In the genomic region with DNA sequence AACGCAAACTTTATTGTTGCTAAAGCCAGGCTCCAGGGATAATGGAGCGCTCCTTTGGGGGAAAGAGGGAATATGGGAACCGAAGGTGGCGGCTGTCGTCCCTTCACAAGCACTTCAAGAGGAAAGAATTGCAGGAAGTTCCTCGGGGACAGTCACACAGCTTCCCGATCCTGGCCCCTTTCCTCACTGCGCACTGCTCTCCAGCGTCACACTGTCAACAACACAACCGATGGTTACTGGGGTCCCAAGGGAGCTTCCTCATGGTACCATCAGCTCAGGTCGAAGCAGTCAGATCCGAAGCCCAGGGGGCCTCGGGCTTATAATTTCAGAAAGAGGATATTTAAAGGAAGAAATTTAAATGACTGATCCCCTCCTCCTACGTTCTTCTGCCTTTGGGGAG, we compare ENCODE assay signal across 26 mouse cellular contexts. TPM values are rescaled to one million over a fixed set of nuclear protein-coding genes. Genes with fewer than 3 reads are reported as not detected.
DNase-seq lines count a peak whose midpoint lies in the region; ATAC-seq and TF ChIP-seq lines count a peak whose summit lies in the region.
"Had no signal": no experiment of that assay in that cellular context is flagged by ENCODE, and none has a peak within 500 bp of the region (broad histone marks: within the 10 kb centered on the region; RNA-seq: fewer than 3 reads in every experiment).

No protein-coding gene starts in this region.

- WGBS in embryonic facial prominence, embryonic 14.5 days: 18% methylated on average over 14 of the region's 14 CpGs
- 24% methylated on average over 14 of the region's 14 CpGs for WGBS in embryonic facial prominence, embryonic 10.5 days
- WGBS in hindbrain, postnatal 0 days: 22% methylated on average over 14 of the region's 14 CpGs
- 22% methylated on average over 14 of the region's 14 CpGs for WGBS in hindbrain, embryonic 14.5 days
- WGBS in midbrain, embryonic 14.5 days: 25% methylated on average over 14 of the region's 14 CpGs
- WGBS in midbrain, postnatal 0 days: 22% methylated on average over 14 of the region's 14 CpGs

- H3K27ac ChIP-seq in embryonic facial prominence, embryonic 14.5 days (replicated peaks; ENCODE audit: low read depth, low read length): no peak overlapping the region
- H3K27ac ChIP-seq in embryonic facial prominence, embryonic 10.5 days (replicated peaks): no peak overlapping the region
- no peak overlapping the region for H3K27ac ChIP-seq in hindbrain, postnatal 0 days
- no peak overlapping the region for H3K27ac ChIP-seq in hindbrain, embryonic 14.5 days
- H3K27ac ChIP-seq in midbrain, embryonic 14.5 days (replicated peaks; ENCODE audit: low read depth, low read length): no peak overlapping the region
- no peak overlapping the region for H3K27ac ChIP-seq in midbrain, postnatal 0 days (ENCODE audit: low read depth, low read length)
- H3K27ac ChIP-seq: embryonic facial prominence, embryonic 15.5 days; forebrain, embryonic 10.5 days; heart, adult 2 months; heart, embryonic 15.5 days; hindbrain, embryonic 10.5 days had no signal

- no peak overlapping the region for H3K4me3 ChIP-seq in embryonic facial prominence, embryonic 14.5 days (ENCODE audit: low read depth, low read length)
- no peak overlapping the region for H3K4me3 ChIP-seq in embryonic facial prominence, embryonic 10.5 days
- no peak overlapping the region for H3K4me3 ChIP-seq in hindbrain, postnatal 0 days (ENCODE audit: low read length)
- H3K4me3 ChIP-seq in hindbrain, embryonic 14.5 days (replicated peaks; ENCODE audit: low read length): no peak overlapping the region
- no peak overlapping the region for H3K4me3 ChIP-seq in midbrain, embryonic 14.5 days (replicated peaks; ENCODE audit: low read depth, low read length)
- H3K4me3 ChIP-seq in midbrain, postnatal 0 days (ENCODE audit: low read depth, low read length): no peak overlapping the region
- H3K4me3 ChIP-seq: embryonic facial prominence, embryonic 15.5 days; erythroblast, embryonic 14.5 days; forebrain, embryonic 10.5 days; heart, adult 2 months; heart, embryonic 15.5 days; hindbrain, embryonic 10.5 days had no signal

- no peak for TF ChIP-seq CTCF in hindbrain, postnatal 0 days (IDR thresholded peaks at IDR 0.05; ENCODE audit: low read depth)
- TF ChIP-seq CTCF in midbrain, postnatal 0 days (IDR thresholded peaks at IDR 0.05): no peak

- no peak overlapping the region for H3K4me2 ChIP-seq in embryonic facial prominence, embryonic 14.5 days (ENCODE audit: low read depth, low read length)
- 0 out of 2 replicates have a peak overlapping the region, but pooled peaks have one; percentile 18 for H3K4me2 ChIP-seq in hindbrain, postnatal 0 days (ENCODE audit: low read depth, low read length)
- no peak overlapping the region for H3K4me2 ChIP-seq in hindbrain, embryonic 14.5 days (replicated peaks)
- no peak overlapping the region for H3K4me2 ChIP-seq in midbrain, embryonic 14.5 days (ENCODE audit: low read length)
- no peak overlapping the region for H3K4me2 ChIP-seq in midbrain, postnatal 0 days (ENCODE audit: low read depth, low read length, poor library complexity, severe bottlenecking)
- H3K4me2 ChIP-seq: embryonic facial prominence, embryonic 15.5 days; heart, embryonic 11.5 days; heart, embryonic 15.5 days had no signal

- H3K36me3 ChIP-seq in embryonic facial prominence, embryonic 14.5 days (ENCODE audit: control insufficient read depth, insufficient read depth, low read length): no peaks in the 10 kb centered on the region
- H3K36me3 ChIP-seq in embryonic facial prominence, embryonic 10.5 days (replicated peaks): no peaks in the 10 kb centered on the region
- no peaks in the 10 kb centered on the region for H3K36me3 ChIP-seq in hindbrain, postnatal 0 days (ENCODE audit: insufficient read depth, low read length)
- no peaks in the 10 kb centered on the region for H3K36me3 ChIP-seq in hindbrain, embryonic 14.5 days (replicated peaks; ENCODE audit: control insufficient read depth, insufficient read depth)
- H3K36me3 ChIP-seq in midbrain, embryonic 14.5 days (ENCODE audit: control insufficient read depth, insufficient read depth, low read length): no peaks in the 10 kb centered on the region
- no peaks in the 10 kb centered on the region for H3K36me3 ChIP-seq in midbrain, postnatal 0 days (ENCODE audit: insufficient read depth, low read length)
- H3K36me3 ChIP-seq: embryonic facial prominence, embryonic 15.5 days; forebrain, embryonic 10.5 days; heart, embryonic 15.5 days; hindbrain, embryonic 10.5 days had no signal

- DNase-seq in embryonic facial prominence, embryonic 14.5 days (ENCODE audit: low spot score): peak; percentile 34
- no peak for DNase-seq in embryonic facial prominence, embryonic 10.5 days (ENCODE audit: low spot score)
- no peak for DNase-seq in hindbrain, postnatal 0 days (ENCODE audit: low spot score)
- DNase-seq in hindbrain, embryonic 14.5 days (ENCODE audit: low spot score): no peak
- peak; percentile 14 for DNase-seq in midbrain, embryonic 14.5 days
- no peak for DNase-seq in midbrain, postnatal 0 days (ENCODE audit: low spot score)
- no peak for DNase-seq in gastrocnemius, postnatal 36 days
- DNase-seq: adrenal gland, postnatal 10 days; cerebellum, adult 11 months; cerebellum, adult 8-10 months; cerebellum, postnatal 14 days; heart, adult 2 months; heart, postnatal 14 days had no signal

- H3K9ac ChIP-seq in embryonic facial prominence, embryonic 14.5 days (ENCODE audit: low read depth, low read length): no peak overlapping the region
- no peak overlapping the region for H3K9ac ChIP-seq in hindbrain, postnatal 0 days (replicated peaks; ENCODE audit: low read length)
- no peak overlapping the region for H3K9ac ChIP-seq in hindbrain, embryonic 14.5 days
- H3K9ac ChIP-seq in midbrain, embryonic 14.5 days (replicated peaks; ENCODE audit: low read length): no peak overlapping the region
- H3K9ac ChIP-seq in midbrain, postnatal 0 days (replicated peaks; ENCODE audit: low read length, poor library complexity, severe bottlenecking): no peak overlapping the region
- H3K9ac ChIP-seq: embryonic facial prominence, embryonic 15.5 days; heart, embryonic 15.5 days had no signal

- ATAC-seq in embryonic facial prominence, embryonic 14.5 days (ENCODE audit: low read depth): peak; percentile 78
- ATAC-seq in hindbrain, postnatal 0 days: no peak
- ATAC-seq in hindbrain, embryonic 14.5 days (ENCODE audit: low FRiP score): no peak
- no peak for ATAC-seq in midbrain, embryonic 14.5 days (ENCODE audit: low FRiP score, low TSS enrichment)
- ATAC-seq in midbrain, postnatal 0 days (ENCODE audit: low FRiP score): no peak
- ATAC-seq: forebrain, embryonic 14.5 days; inflammation-experienced regulatory T-cells, adult 6 months had no signal

- intact Hi-C loops in gastrocnemius, postnatal 36 days (cut with DNase I): no loop called here

- no peaks in the 10 kb centered on the region for H3K9me3 ChIP-seq in embryonic facial prominence, embryonic 14.5 days (ENCODE audit: control insufficient read depth, low read length)
- no peaks in the 10 kb centered on the region for H3K9me3 ChIP-seq in embryonic facial prominence, embryonic 10.5 days
- no peaks in the 10 kb centered on the region for H3K9me3 ChIP-seq in hindbrain, postnatal 0 days (ENCODE audit: low read length)
- H3K9me3 ChIP-seq in hindbrain, embryonic 14.5 days (ENCODE audit: control insufficient read depth, low read length): no peaks in the 10 kb centered on the region
- H3K9me3 ChIP-seq in midbrain, embryonic 14.5 days (ENCODE audit: control insufficient read depth, low read length): no peaks in the 10 kb centered on the region
- no peaks in the 10 kb centered on the region for H3K9me3 ChIP-seq in midbrain, postnatal 0 days (ENCODE audit: low read length)
- H3K9me3 ChIP-seq: embryonic facial prominence, embryonic 15.5 days; forebrain, embryonic 10.5 days; heart, embryonic 15.5 days; hindbrain, embryonic 10.5 days had no signal

- peaks cover 47% of the 10 kb centered on the region for H3K27me3 ChIP-seq in embryonic facial prominence, embryonic 14.5 days (replicated peaks; ENCODE audit: control insufficient read depth, insufficient read depth, low read length)
- peaks cover 53% of the 10 kb centered on the region for H3K27me3 ChIP-seq in embryonic facial prominence, embryonic 10.5 days (replicated peaks; ENCODE audit: low read depth, poor library complexity, severe bottlenecking)
- peaks cover 11% of the 10 kb centered on the region; the same call in 1 of the 2 replicates for H3K27me3 ChIP-seq in hindbrain, postnatal 0 days (ENCODE audit: insufficient read depth, low read length)
- peaks cover 29% of the 10 kb centered on the region for H3K27me3 ChIP-seq in hindbrain, embryonic 14.5 days (ENCODE audit: control insufficient read depth, insufficient read depth, low read length)
- peaks cover 23% of the 10 kb centered on the region for H3K27me3 ChIP-seq in midbrain, embryonic 14.5 days (ENCODE audit: control insufficient read depth, insufficient read depth, low read length)
- peaks cover 23% of the 10 kb centered on the region for H3K27me3 ChIP-seq in midbrain, postnatal 0 days (ENCODE audit: insufficient read depth, low read length)

- 0 out of 2 replicates have a peak, but pooled peaks cover 6% of the 10 kb centered on the region for H3K4me1 ChIP-seq in embryonic facial prominence, embryonic 14.5 days (ENCODE audit: control insufficient read depth, insufficient read depth, low read length)
- peaks cover 13% of the 10 kb centered on the region for H3K4me1 ChIP-seq in embryonic facial prominence, embryonic 10.5 days
- no peaks in the 10 kb centered on the region for H3K4me1 ChIP-seq in hindbrain, postnatal 0 days (ENCODE audit: insufficient read depth, low read length)
- peaks cover 5% of the 10 kb centered on the region; the same call in 1 of the 2 replicates for H3K4me1 ChIP-seq in hindbrain, embryonic 14.5 days (replicated peaks; ENCODE audit: control insufficient read depth, insufficient read depth, low read length)
- H3K4me1 ChIP-seq in midbrain, embryonic 14.5 days (ENCODE audit: control insufficient read depth, insufficient read depth, low read length): peaks cover 9% of the 10 kb centered on the region
- H3K4me1 ChIP-seq in midbrain, postnatal 0 days (ENCODE audit: insufficient read depth, low read length): no peaks in the 10 kb centered on the region

RNA-seq across cellular contexts. Expression of gene Cartpt, which starts 2.1 kb away (rescaled TPM):
- polyA plus RNA-seq in embryonic facial prominence, embryonic 14.5 days (2014; fragmentation: Nextera tagmentation; extraction: Ambion mirVana): 3.1 and 3.2 TPM in 2 replicates
- 2.6 and 3.6 TPM in 2 replicates for polyA plus RNA-seq in embryonic facial prominence, embryonic 10.5 days (2016; fragmentation: Nextera tagmentation; extraction: Ambion mirVana)
- 18.8 and 29.4 TPM in 2 replicates for total RNA-seq in hindbrain, postnatal 0 days (2014; rRNA removed)
- 43.3 and 45.8 TPM in 2 replicates for polyA plus RNA-seq in hindbrain, postnatal 0 days (2015; fragmentation: Nextera tagmentation; extraction: Ambion mirVana)
- polyA plus RNA-seq in hindbrain, embryonic 14.5 days (2014; fragmentation: Nextera tagmentation; extraction: Ambion mirVana): 25.8 and 34.3 TPM in 2 replicates
- polyA plus RNA-seq in midbrain, embryonic 14.5 days (2014; fragmentation: Nextera tagmentation; extraction: Ambion mirVana): 18.4 and 24.8 TPM in 2 replicates
- total RNA-seq in midbrain, postnatal 0 days (2014; rRNA removed): 9.2 and 16.1 TPM in 2 replicates
- 24.8 and 28.4 TPM in 2 replicates for polyA plus RNA-seq in midbrain, postnatal 0 days (2015; fragmentation: Nextera tagmentation; extraction: Ambion mirVana)
- not detected for total RNA-seq in gastrocnemius, postnatal 36 days (2021)
- total RNA-seq: common myeloid progenitor, adult 5-6 weeks; gastrocnemius, adult 8-10 months; gastrocnemius, postnatal 4 days; MEL had no signal
- polyA plus RNA-seq: C2C12; erythroblast, embryonic 14.5 days; inflammation-experienced regulatory T-cells, adult 6 months had no signal

Comparison
In these comparisons a context has a peak if more than half of its experiments do, and no peak if none do; other contexts are left out.
1. DNase-seq: peak in embryonic facial prominence, embryonic 14.5 days (single experiment) and midbrain, embryonic 14.5 days (single experiment); none in embryonic facial prominence, embryonic 10.5 days (single experiment), hindbrain, postnatal 0 days (single experiment), hindbrain, embryonic 14.5 days (single experiment), midbrain, postnatal 0 days (single experiment) and gastrocnemius, postnatal 36 days (0 of 2).